Mouse (Mus musculus): ENCODE measurements around the gene Lclat1. TPM values are rescaled to one million over a fixed set of nuclear protein-coding genes. Genes with fewer than 3 reads are reported as not detected.

Lclat1 gene
- polyA plus RNA-seq, 1 experiment, result 12.4 TPM

GRCm38 (mm10) chr17:73225996-73226395 is 118.2 kb downstream of the Lclat1 start:
- DNase-seq, result no peak
- H3K27ac ChIP-seq (ENCODE audit: insufficient read depth, low read length), result no peak overlapping the region
- H3K4me1 ChIP-seq (ENCODE audit: control insufficient read depth, insufficient read depth, low read length), result peaks cover 3% of the 10 kb centered on the region
- no peak for TF ChIP-seq CTCF (IDR thresholded peaks at IDR 0.05; ENCODE audit: borderline replicate concordance, insufficient read depth, low read depth, low read length)
- no peak for TF ChIP-seq POLR2A (IDR thresholded peaks at IDR 0.05; ENCODE audit: borderline replicate concordance, insufficient read depth, low read length)
- 68% methylated on average over 5 of the region's 5 CpGs for WGBS
- no peaks in the 10 kb centered on the region for H3K27me3 ChIP-seq (ENCODE audit: control insufficient read depth, insufficient read depth, low read length)
- no peak overlapping the region for H3K4me3 ChIP-seq (replicated peaks; ENCODE audit: insufficient read depth, low read depth, low read length)

DNA sequence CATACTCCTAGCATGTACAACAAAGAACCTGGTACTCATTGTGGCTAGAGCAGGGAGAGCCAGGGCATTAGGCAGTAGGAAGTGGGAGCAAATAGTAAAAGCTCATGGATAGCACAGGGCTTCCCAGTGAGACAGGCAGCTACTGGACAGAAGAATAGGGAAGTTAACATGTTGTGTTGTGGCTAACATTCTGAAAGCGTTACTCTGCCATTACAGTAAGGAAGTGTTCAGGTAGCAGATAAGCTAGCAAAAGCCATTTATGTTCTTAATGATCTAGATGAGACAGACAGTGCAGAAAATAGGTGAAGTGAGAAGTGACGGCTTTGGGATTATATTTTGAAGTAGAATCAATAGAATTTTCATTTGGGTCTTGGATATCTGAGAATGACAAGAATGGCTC is 118.8 kb downstream of the Lclat1 start:
- H3K27me3 ChIP-seq (ENCODE audit: control insufficient read depth, insufficient read depth, low read length), result no peaks in the 10 kb centered on the region
- 97% methylated on average over 2 of the region's 2 CpGs for WGBS
- no peak overlapping the region for H3K27ac ChIP-seq (ENCODE audit: insufficient read depth, low read length)

GRCm38 (mm10) chr17:73227361-73227760 is 119.6 kb downstream of the Lclat1 start:
- no peak overlapping the region for H3K27ac ChIP-seq (ENCODE audit: insufficient read depth, low read length)
- no peak overlapping the region for H3K4me3 ChIP-seq (replicated peaks; ENCODE audit: insufficient read depth, low read depth, low read length)
- no peaks in the 10 kb centered on the region; the same call in none of the 2 replicates for H3K4me1 ChIP-seq (ENCODE audit: control insufficient read depth, insufficient read depth, low read length)
- no peaks in the 10 kb centered on the region for H3K27me3 ChIP-seq (ENCODE audit: control insufficient read depth, insufficient read depth, low read length)
- no peak for DNase-seq
- 92% methylated on average over 3 of the region's 3 CpGs for WGBS
- TF ChIP-seq CTCF (IDR thresholded peaks at IDR 0.05; ENCODE audit: borderline replicate concordance, insufficient read depth, low read depth, low read length) (no peak), POLR2A (IDR thresholded peaks at IDR 0.05; ENCODE audit: borderline replicate concordance, insufficient read depth, low read length) (no peak)

More for the DNA sequence above, 118.8 kb downstream of the Lclat1 start:
- peaks cover 3% of the 10 kb centered on the region for H3K4me1 ChIP-seq (ENCODE audit: control insufficient read depth, insufficient read depth, low read length)
- DNase-seq, result no peak
- no peak for TF ChIP-seq POLR2A (IDR thresholded peaks at IDR 0.05; ENCODE audit: borderline replicate concordance, insufficient read depth, low read length)
- no peak for TF ChIP-seq CTCF (IDR thresholded peaks at IDR 0.05; ENCODE audit: borderline replicate concordance, insufficient read depth, low read depth, low read length)
- no peak overlapping the region for H3K4me3 ChIP-seq (replicated peaks; ENCODE audit: insufficient read depth, low read depth, low read length)

GRCm38 (mm10) chr17:73229445-73230155 is 121.8 kb downstream of the Lclat1 start:
- Histone ChIP-seq H3K27me3 (ENCODE audit: control insufficient read depth, insufficient read depth, low read length) (no peaks in the 10 kb centered on the region), H3K4me3 (replicated peaks; ENCODE audit: insufficient read depth, low read depth, low read length) (no peak overlapping the region), H3K4me1 (ENCODE audit: control insufficient read depth, insufficient read depth, low read length) (no peaks in the 10 kb centered on the region; the same call in none of the 2 replicates), H3K27ac (ENCODE audit: insufficient read depth, low read length) (no peak overlapping the region)
- WGBS, result 97% methylated on average over 11 of the region's 11 CpGs
- no peak for DNase-seq
- TF ChIP-seq POLR2A (IDR thresholded peaks at IDR 0.05; ENCODE audit: borderline replicate concordance, insufficient read depth, low read length) (no peak), CTCF (IDR thresholded peaks at IDR 0.05; ENCODE audit: borderline replicate concordance, insufficient read depth, low read depth, low read length) (no peak)

GRCm38 (mm10) chr17:73230340-73230989 is 122.7 kb downstream of the Lclat1 start:
- no peaks in the 10 kb centered on the region for H3K27me3 ChIP-seq (ENCODE audit: control insufficient read depth, insufficient read depth, low read length)
- H3K27ac ChIP-seq (ENCODE audit: insufficient read depth, low read length), result no peak overlapping the region
- no peak overlapping the region for H3K4me3 ChIP-seq (replicated peaks; ENCODE audit: insufficient read depth, low read depth, low read length)
- no peaks in the 10 kb centered on the region; the same call in none of the 2 replicates for H3K4me1 ChIP-seq (ENCODE audit: control insufficient read depth, insufficient read depth, low read length)
- no peak for TF ChIP-seq CTCF (IDR thresholded peaks at IDR 0.05; ENCODE audit: borderline replicate concordance, insufficient read depth, low read depth, low read length)
- TF ChIP-seq POLR2A (IDR thresholded peaks at IDR 0.05; ENCODE audit: borderline replicate concordance, insufficient read depth, low read length), result no peak
- WGBS, result 44% methylated on average over 12 of the region's 12 CpGs
- no peak for DNase-seq

DNA sequence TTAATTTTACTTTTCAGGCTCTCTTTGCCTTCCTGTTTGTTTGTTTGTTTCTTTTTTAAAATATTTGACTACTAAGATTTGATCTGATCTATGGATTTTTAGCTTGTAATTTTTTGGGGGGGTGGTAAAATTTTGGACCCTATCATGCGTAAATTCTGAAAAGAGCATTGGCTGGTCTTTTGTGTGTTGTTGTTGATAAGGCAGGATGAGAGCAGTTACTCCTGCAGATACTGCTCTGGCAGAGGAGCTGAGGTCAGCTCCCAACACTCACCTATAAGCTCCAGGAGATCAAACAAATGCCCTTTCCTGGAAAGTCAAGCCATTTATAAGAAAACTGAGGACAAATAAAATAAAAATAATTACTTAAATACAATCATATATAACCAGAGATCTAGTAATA is 123.6 kb downstream of the Lclat1 start:
- no peaks in the 10 kb centered on the region for H3K27me3 ChIP-seq (ENCODE audit: control insufficient read depth, insufficient read depth, low read length)
- 94% methylated on average over 1 of the region's 1 CpGs for WGBS
- no peak for DNase-seq

DNA sequence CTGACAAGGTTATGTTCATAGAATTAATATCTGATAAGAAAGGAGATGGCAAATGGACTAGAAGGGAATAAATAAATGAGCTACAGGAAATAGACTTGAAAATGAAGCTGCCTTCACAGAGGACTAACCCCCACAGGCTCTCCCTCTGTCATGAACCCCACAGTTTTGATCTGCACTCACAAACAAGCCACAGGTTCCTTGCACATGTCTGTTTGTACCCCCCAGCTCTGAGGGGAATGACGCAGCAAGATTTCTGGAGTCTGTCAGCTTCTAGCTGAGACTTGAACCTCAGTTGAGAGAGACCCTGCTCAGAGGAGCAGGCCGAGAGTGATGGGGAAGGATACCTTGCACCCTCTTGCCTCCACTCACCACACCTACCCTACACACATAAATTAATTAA is 124.8 kb downstream of the Lclat1 start:
- Histone ChIP-seq H3K4me3 (replicated peaks; ENCODE audit: insufficient read depth, low read depth, low read length) (no peak overlapping the region), H3K27ac (ENCODE audit: insufficient read depth, low read length) (no peak overlapping the region), H3K27me3 (ENCODE audit: control insufficient read depth, insufficient read depth, low read length) (no peaks in the 10 kb centered on the region), H3K4me1 (ENCODE audit: control insufficient read depth, insufficient read depth, low read length) (peaks cover 7% of the 10 kb centered on the region)
- no peak for TF ChIP-seq CTCF (IDR thresholded peaks at IDR 0.05; ENCODE audit: borderline replicate concordance, insufficient read depth, low read depth, low read length)
- no peak for TF ChIP-seq POLR2A (IDR thresholded peaks at IDR 0.05; ENCODE audit: borderline replicate concordance, insufficient read depth, low read length)
- DNase-seq, result no peak
- WGBS, result 100% methylated on average over 2 of the region's 2 CpGs

More for the DNA sequence above, 123.6 kb downstream of the Lclat1 start:
- Histone ChIP-seq H3K27ac (ENCODE audit: insufficient read depth, low read length) (no peak overlapping the region), H3K4me3 (replicated peaks; ENCODE audit: insufficient read depth, low read depth, low read length) (no peak overlapping the region), H3K4me1 (ENCODE audit: control insufficient read depth, insufficient read depth, low read length) (no peaks in the 10 kb centered on the region; the same call in none of the 2 replicates)
- no peak for TF ChIP-seq CTCF (IDR thresholded peaks at IDR 0.05; ENCODE audit: borderline replicate concordance, insufficient read depth, low read depth, low read length)
- TF ChIP-seq POLR2A (IDR thresholded peaks at IDR 0.05; ENCODE audit: borderline replicate concordance, insufficient read depth, low read length), result no peak

DNA sequence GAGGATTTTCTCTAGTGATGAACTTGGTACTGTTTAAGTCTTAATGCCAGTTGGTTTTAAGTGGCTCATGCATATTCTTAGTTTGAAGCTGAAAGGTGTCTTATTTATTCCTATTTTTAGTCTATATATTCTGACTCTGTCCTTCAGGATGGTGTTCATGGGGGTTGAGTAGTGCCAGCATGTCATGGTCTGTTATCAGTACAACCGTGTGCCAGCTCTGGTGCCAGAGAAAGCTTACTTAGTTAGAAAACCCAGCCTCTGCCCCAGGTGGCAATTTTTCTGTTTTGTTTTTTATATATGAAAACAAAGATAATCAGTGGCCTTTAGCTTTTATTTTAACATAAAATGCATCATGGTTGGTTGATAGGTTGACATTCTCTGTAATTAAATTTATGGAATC is 126.2 kb downstream of the Lclat1 start:
- Histone ChIP-seq H3K27me3 (ENCODE audit: control insufficient read depth, insufficient read depth, low read length) (no peaks in the 10 kb centered on the region), H3K27ac (ENCODE audit: insufficient read depth, low read length) (no peak overlapping the region), H3K4me1 (ENCODE audit: control insufficient read depth, insufficient read depth, low read length) (peaks cover 7% of the 10 kb centered on the region), H3K4me3 (replicated peaks; ENCODE audit: insufficient read depth, low read depth, low read length) (no peak overlapping the region)
- DNase-seq, result no peak
- 72% methylated on average over 1 of the region's 1 CpGs for WGBS
- TF ChIP-seq POLR2A (IDR thresholded peaks at IDR 0.05; ENCODE audit: borderline replicate concordance, insufficient read depth, low read length), result no peak
- TF ChIP-seq CTCF (IDR thresholded peaks at IDR 0.05; ENCODE audit: borderline replicate concordance, insufficient read depth, low read depth, low read length), result no peak

All from cerebellum, adult 2 months (tissue).